Mouse (Mus musculus) fat pad, adult 2 months (tissue): Measurements from ENCODE around the gene Abcd2.
A peak's percentile ranks its signal among the peaks of the same experiment; 100 is the strongest.

Source experiments
- DNase-seq: peaks from one replicate; pipeline ENCODE4 v3.0.0-alpha.2; 2011; ENCODE audit warnings: low read depth, low spot score; ENCODE audit errors: extremely low read depth

Gene Abcd2

GRCm38 (mm10) chr15:91163454-91163853 is 28.1 kb downstream of the Abcd2 start:
- DNase-seq, result no peak

GRCm38 (mm10) chr15:91161153-91161552 is 30.4 kb downstream of the Abcd2 start:
- DNase-seq, result no peak

- DNase-seq, result no peak
Measured at GRCm38 (mm10) chr15:91153311-91153710, 38.3 kb downstream of the Abcd2 start.

DNA sequence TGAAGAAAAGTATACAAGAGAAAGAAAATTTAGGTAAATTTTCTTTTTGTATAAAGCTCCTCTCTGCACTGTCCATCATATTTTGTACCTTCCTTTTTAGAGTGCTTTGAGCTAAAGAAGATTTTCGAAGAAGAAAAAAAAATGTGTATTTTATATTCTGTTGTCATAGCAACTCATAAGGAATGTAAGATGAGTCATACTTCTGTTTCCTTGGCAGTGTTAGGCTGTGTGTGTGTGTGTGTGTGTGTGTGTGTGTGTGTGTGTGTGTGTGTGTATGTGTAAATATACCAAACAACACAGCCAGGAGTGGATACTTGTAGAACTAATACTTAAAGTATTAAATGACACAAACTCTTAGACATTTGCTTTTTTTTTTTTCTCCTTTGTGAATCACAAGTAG is 39.0 kb downstream of the Abcd2 start:
- no peak for DNase-seq

DNA sequence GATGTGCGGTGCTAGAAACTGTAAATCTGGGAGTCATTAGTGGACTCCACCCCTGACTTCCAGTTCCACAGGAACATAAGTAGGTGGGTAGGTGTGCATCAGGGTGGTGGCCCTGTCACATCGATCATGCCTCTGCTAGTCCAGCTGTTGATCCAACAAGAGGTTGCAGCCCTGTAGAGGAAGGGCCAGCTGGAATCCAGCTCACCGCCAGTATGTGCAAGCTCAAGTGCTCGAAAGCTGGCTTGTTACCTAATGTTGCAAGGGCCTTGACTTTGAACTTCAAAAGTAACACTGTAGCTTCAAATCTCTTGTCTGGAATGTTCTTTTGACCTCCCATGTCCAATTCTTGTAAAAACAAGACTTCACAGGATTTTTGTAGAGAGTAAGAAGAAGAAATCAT is 67.0 kb downstream of the Abcd2 start:
- peak; percentile 1 for DNase-seq

DNA sequence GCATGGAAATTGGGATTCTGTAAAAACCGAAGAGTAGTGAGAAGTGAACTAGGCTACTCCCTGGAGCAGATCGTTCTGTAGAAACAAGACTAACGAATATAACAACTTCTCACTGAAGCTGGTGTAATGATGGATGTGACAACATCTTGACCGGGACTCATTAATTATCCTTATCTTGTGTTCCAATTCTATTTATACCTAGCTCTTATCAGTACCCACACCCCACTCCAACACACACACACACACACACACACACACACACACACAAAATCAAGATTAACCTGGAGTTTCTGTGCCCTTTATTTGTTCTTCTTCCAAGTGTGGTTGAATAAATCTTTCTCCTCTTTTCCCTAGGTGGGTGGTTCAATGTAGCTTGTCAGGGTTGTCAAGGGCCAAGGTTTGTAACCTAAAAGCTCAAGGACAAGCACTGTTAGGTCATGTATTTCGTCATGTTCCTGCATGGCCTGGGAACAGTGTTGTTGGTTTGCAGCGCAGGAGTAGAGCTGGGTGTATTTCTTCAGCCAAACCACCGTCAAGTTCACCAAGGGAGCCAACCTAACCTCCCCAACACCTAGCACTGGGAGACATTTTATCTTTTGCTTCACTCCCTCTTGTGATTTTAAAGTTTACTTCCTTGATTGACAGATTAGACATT is 78.9 kb downstream of the Abcd2 start:
- no peak for DNase-seq

GRCm38 (mm10) chr15:91108102-91108659 is 83.4 kb downstream of the Abcd2 start:
- DNase-seq, result no peak

- DNase-seq, result no peak
Measured at GRCm38 (mm10) chr15:91104934-91105333, 86.7 kb downstream of the Abcd2 start.

DNA sequence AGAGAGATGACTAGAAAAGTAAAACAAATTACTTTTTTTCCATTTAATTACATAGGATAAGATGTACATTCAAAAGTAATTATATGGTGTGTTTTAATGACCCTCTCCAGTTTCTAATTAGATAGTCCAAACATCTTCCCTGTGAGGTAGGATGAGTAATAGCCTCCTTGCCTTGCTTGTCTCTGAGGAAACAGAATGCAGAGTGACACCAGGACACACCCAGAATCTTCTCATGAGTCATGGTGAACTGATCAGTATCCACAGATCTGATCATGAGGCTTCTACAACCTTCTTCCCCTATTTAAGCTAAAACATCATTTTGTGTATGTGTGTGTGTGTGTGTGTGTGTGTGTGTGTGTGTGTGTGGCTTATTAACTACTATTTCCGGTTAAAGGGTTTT is 87.3 kb downstream of the Abcd2 start:
- DNase-seq, result no peak

- no peak for DNase-seq
Measured at GRCm38 (mm10) chr15:91103814-91104213, 87.8 kb downstream of the Abcd2 start.

GRCm38 (mm10) chr15:91103305-91103704 is 88.3 kb downstream of the Abcd2 start:
- DNase-seq, result no peak

GRCm38 (mm10) chr15:91096606-91097005 is 95.0 kb downstream of the Abcd2 start:
- no peak for DNase-seq
